Mouse (Mus musculus) liver, adult 2 months (tissue): ENCODE data around the gene Denr. TPM values are rescaled to one million over a fixed set of nuclear protein-coding genes. Genes with fewer than 3 reads are reported as not detected.

ENCODE experiments used
- DNase-seq: peaks from one replicate; pipeline ENCODE4 v3.0.0-alpha.2; 2011; ENCODE audit warnings: low read depth, low spot score; ENCODE audit errors: extremely low read depth
- H3K27ac ChIP-seq: fragments of 200-500 bp; replicated peaks from 2 replicates; pipeline ENCODE4 v1.5.1; 2012; ENCODE audit warnings: low read depth, mild to moderate bottlenecking, control low read depth, inconsistent platforms, low read length; ENCODE audit not compliant: insufficient read depth
- H3K27me3 ChIP-seq: fragments of 200-500 bp; 2 replicates; pipeline ENCODE4 v1.6.1; 2012; ENCODE audit warnings: mild to moderate bottlenecking, moderate library complexity, low read length, inconsistent platforms; ENCODE audit not compliant: control insufficient read depth, insufficient read depth
- H3K36me3 ChIP-seq: fragments of 200-500 bp; 2 replicates; pipeline ENCODE4 v1.6.1; 2012; ENCODE audit warnings: low read length, inconsistent platforms; ENCODE audit not compliant: control insufficient read depth, insufficient read depth
- H3K4me1 ChIP-seq: fragments of 200-500 bp; 2 replicates; pipeline ENCODE4 v1.6.1; 2011; ENCODE audit warnings: low read length; ENCODE audit not compliant: control insufficient read depth, insufficient read depth
- H3K4me3 ChIP-seq: fragments of 200-500 bp; 2 replicates; pipeline ENCODE4 v1.5.1; 2011; ENCODE audit warnings: low read depth, mild to moderate bottlenecking, control low read depth, low read length, moderate library complexity; ENCODE audit not compliant: insufficient read depth
- H3K79me2 ChIP-seq: fragments of 200-500 bp; 2 replicates; pipeline ENCODE4 v1.6.1; 2012; ENCODE audit warnings: inconsistent platforms, mild to moderate bottlenecking, low read length, moderate library complexity; ENCODE audit not compliant: control insufficient read depth, insufficient read depth
- H3K9ac ChIP-seq: fragments of 200-500 bp; 2 replicates; pipeline ENCODE4 v1.6.1; 2012; ENCODE audit warnings: low read depth, mild to moderate bottlenecking, control low read depth, inconsistent platforms, low read length
- CTCF ChIP-seq: fragments of 200-500 bp; IDR thresholded peaks from 2 replicates; pipeline ENCODE4 v1.5.1; 2011; ENCODE audit warnings: low read depth, low read length, control low read depth
- POLR2A ChIP-seq: fragments of 200-500 bp; IDR thresholded peaks from 2 replicates; pipeline ENCODE4 v1.6.1; 2011; ENCODE audit warnings: low read length, control low read depth; ENCODE audit not compliant: insufficient read depth; ENCODE audit errors: extremely low read depth
- WGBS: fragments of 180-500 bp; shearing (Covaris S2); methylation state at CpG from one replicate; pipeline ENCODE4 v1.1.7; 2018; 5-methylcytosine and 5-hydroxymethylcytosine counted together
- polyA plus RNA-seq: library from polyadenylated mRNA; depleted of rRNA; stranded (reverse); fragments of >200 nt; gene quantifications from 2 replicates; pipeline ENCODE4 v1.2.3, GENCODE M21; 2012
- total RNA-seq: library from RNA; depleted of rRNA; stranded (reverse); fragments of >200 nt; gene quantifications from 2 replicates; pipeline ENCODE4 v1.2.3, GENCODE M21; 2014

Denr gene
- total and polyA plus RNA-seq, 2 experiments, result 12.5 to 27.5 TPM

GRCm38 (mm10) chr5:123966759-123967158, 59.8 kb downstream of the Denr start:
- H3K79me2 ChIP-seq, result no peaks in the 10 kb centered on the region
- no peak overlapping the region for H3K4me3 ChIP-seq
- H3K36me3 ChIP-seq, result no peaks in the 10 kb centered on the region
- 27% methylated on average over 2 of the region's 2 CpGs for WGBS
- DNase-seq, result peak; percentile 64
- no peaks in the 10 kb centered on the region for H3K27me3 ChIP-seq
- H3K27ac ChIP-seq, result no peak overlapping the region
- no peak overlapping the region for H3K9ac ChIP-seq
- H3K4me1 ChIP-seq, result no peaks in the 10 kb centered on the region; the same call in 1 of the 2 replicates
- TF ChIP-seq POLR2A (no peak), CTCF (no peak)

- WGBS, result 77% methylated on average over 5 of the region's 5 CpGs
- H3K27me3 ChIP-seq, result no peaks in the 10 kb centered on the region
- no peak overlapping the region for H3K27ac ChIP-seq
- no peak for DNase-seq
- TF ChIP-seq POLR2A (no peak), CTCF (no peak)
- H3K79me2 ChIP-seq, result no peaks in the 10 kb centered on the region
- H3K4me3 ChIP-seq, result no peak overlapping the region
- no peaks in the 10 kb centered on the region for H3K36me3 ChIP-seq
- H3K9ac ChIP-seq, result no peak overlapping the region
- no peaks in the 10 kb centered on the region; the same call in 1 of the 2 replicates for H3K4me1 ChIP-seq
These were observed 61.5 kb downstream of the Denr start for GRCm38 (mm10) chr5:123968468-123968867.

- no peak for DNase-seq
- Histone ChIP-seq H3K27ac (no peak overlapping the region), H3K36me3 (no peaks in the 10 kb centered on the region), H3K4me1 (peaks cover 2% of the 10 kb centered on the region; the same call in 1 of the 2 replicates), H3K9ac (no peak overlapping the region), H3K79me2 (no peaks in the 10 kb centered on the region), H3K27me3 (no peaks in the 10 kb centered on the region), H3K4me3 (no peak overlapping the region)
- 79% methylated on average over 8 of the region's 8 CpGs for WGBS
- TF ChIP-seq POLR2A (no peak), CTCF (no peak)
These were observed 62.2 kb downstream of the Denr start for GRCm38 (mm10) chr5:123969216-123969615.

- Histone ChIP-seq H3K27me3 (no peaks in the 10 kb centered on the region), H3K36me3 (no peaks in the 10 kb centered on the region), H3K9ac (no peak overlapping the region), H3K4me1 (peaks cover 10% of the 10 kb centered on the region), H3K79me2 (no peaks in the 10 kb centered on the region), H3K4me3 (no peak overlapping the region), H3K27ac (no peak overlapping the region)
- 92% methylated on average over 4 of the region's 4 CpGs for WGBS
- DNase-seq, result no peak
- TF ChIP-seq POLR2A, result no peak
- no peak for TF ChIP-seq CTCF
These were observed 63.6 kb downstream of the Denr start for GRCm38 (mm10) chr5:123970576-123970975.

GRCm38 (mm10) chr5:123972453-123972852, 65.5 kb downstream of the Denr start:
- no peaks in the 10 kb centered on the region for H3K79me2 ChIP-seq
- H3K36me3 ChIP-seq, result no peaks in the 10 kb centered on the region
- no peak overlapping the region for H3K9ac ChIP-seq
- no peaks in the 10 kb centered on the region for H3K27me3 ChIP-seq
- H3K27ac ChIP-seq, result no peak overlapping the region
- no peak for TF ChIP-seq CTCF
- TF ChIP-seq POLR2A, result no peak
- H3K4me3 ChIP-seq, result no peak overlapping the region
- peaks cover 24% of the 10 kb centered on the region for H3K4me1 ChIP-seq
- DNase-seq, result no peak
- WGBS, result 61% methylated on average over 6 of the region's 6 CpGs

- H3K27me3 ChIP-seq, result no peaks in the 10 kb centered on the region
- H3K36me3 ChIP-seq, result no peaks in the 10 kb centered on the region
- H3K27ac ChIP-seq, result peak within 1 kb of the TSS; percentile 85
- peaks cover 34% of the 10 kb centered on the region for H3K4me1 ChIP-seq
- DNase-seq, result peak; percentile 52
- H3K79me2 ChIP-seq, result peaks cover 4% of the 10 kb centered on the region; the same call in 1 of the 2 replicates
- 5% methylated on average over 104 of the region's 106 CpGs for WGBS
- peak within 1 kb of the TSS; percentile 71 for H3K4me3 ChIP-seq
- TF ChIP-seq POLR2A (peak; percentile 90), CTCF (no peak)
- peak within 1 kb of the TSS; percentile 99 for H3K9ac ChIP-seq
These were observed 66.6 kb downstream of the Denr start, which contains the start of gene Hip1r for GRCm38 (mm10) chr5:123973299-123974178. Gene Hip1r (plus strand): TSS chr5:123973628.
